Mouse (Mus musculus) midbrain, embryonic 15.5 days (tissue): Measurements from ENCODE around the gene Il21r. TPM values are rescaled to one million over a fixed set of nuclear protein-coding genes. Genes with fewer than 3 reads are reported as not detected.

Experiments
- ATAC-seq: fragments of 200-750 bp; cut with Nextera tagmentation; replicated peaks from 2 replicates; pipeline ENCODE4 v1.8.0; 2017; ENCODE audit warnings: moderate TSS enrichment
- H3K27ac ChIP-seq: fragments of 300-500 bp; sonication (generic); 2 replicates; pipeline ENCODE4 v1.5.1; 2015; ENCODE audit warnings: mild to moderate bottlenecking, inconsistent platforms
- H3K27me3 ChIP-seq: fragments of 300-500 bp; sonication (generic); replicated peaks from 2 replicates; pipeline ENCODE4 v1.6.1; 2015; ENCODE audit warnings: inconsistent platforms
- H3K36me3 ChIP-seq: fragments of 300-500 bp; sonication (generic); replicated peaks from 2 replicates; pipeline ENCODE4 v1.6.1; 2015; ENCODE audit warnings: inconsistent platforms
- H3K4me1 ChIP-seq: fragments of 300-500 bp; sonication (generic); 2 replicates; pipeline ENCODE4 v1.6.1; 2015; ENCODE audit warnings: inconsistent platforms
- H3K4me2 ChIP-seq: fragments of 300-500 bp; sonication (generic); 2 replicates; pipeline ENCODE4 v1.6.1; 2015; ENCODE audit warnings: inconsistent platforms, mild to moderate bottlenecking, moderate library complexity
- H3K4me3 ChIP-seq: fragments of 300-500 bp; sonication (generic); 2 replicates; pipeline ENCODE4 v1.5.1; 2015; ENCODE audit warnings: mild to moderate bottlenecking, inconsistent platforms
- H3K9ac ChIP-seq: fragments of 300-500 bp; sonication (generic); 2 replicates; pipeline ENCODE4 v1.6.1; 2015; ENCODE audit warnings: mild to moderate bottlenecking, inconsistent platforms
- H3K9me3 ChIP-seq: fragments of 300-500 bp; sonication (generic); 2 replicates; pipeline ENCODE4 v1.6.1; 2016; ENCODE audit warnings: inconsistent platforms
- WGBS: fragments of 180-500 bp; shearing (Covaris S2); methylation state at CpG from one replicate; pipeline ENCODE4 v1.1.7; 2015; ENCODE audit warnings: mixed read lengths; 5-methylcytosine and 5-hydroxymethylcytosine counted together
- polyA plus RNA-seq: library from polyadenylated mRNA; unstranded; fragments of >200 nt; fragmentation: Nextera tagmentation; extraction: Ambion mirVana; gene quantifications from 2 replicates; pipeline ENCODE4 v1.2.1, GENCODE M21; 2015

Gene Il21r
- polyA plus RNA-seq, 1 experiment from 2014 or later = 0.39 TPM

- H3K9me3 ChIP-seq = no peaks in the 10 kb centered on the region
- WGBS = 74% methylated on average over 6 of the region's 6 CpGs
- no peak overlapping the region for H3K4me3 ChIP-seq
- peaks cover 5% of the 10 kb centered on the region for H3K4me1 ChIP-seq
- H3K36me3 ChIP-seq = peaks cover 17% of the 10 kb centered on the region
- H3K9ac ChIP-seq = no peak overlapping the region
- no peak overlapping the region for H3K4me2 ChIP-seq
- no peaks in the 10 kb centered on the region for H3K27me3 ChIP-seq
- ATAC-seq = peak; percentile 28; the same call in 1 of the 2 replicates
- 0 out of 2 replicates have a peak overlapping the region, but pooled peaks have one; percentile 65 for H3K27ac ChIP-seq
These were observed 35.1 kb downstream of the Il21r start for GRCm38 (mm10) chr7:125638376-125638775.

- peak; percentile 75 for ATAC-seq
- Histone ChIP-seq H3K36me3 (peaks cover 23% of the 10 kb centered on the region), H3K4me2 (no peak overlapping the region), H3K9ac (peak overlapping the region; percentile 26; the same call in 1 of the 2 replicates), H3K27me3 (no peaks in the 10 kb centered on the region), H3K4me3 (no peak overlapping the region), H3K27ac (peak overlapping the region; percentile 65), H3K4me1 (peaks cover 5% of the 10 kb centered on the region), H3K9me3 (no peaks in the 10 kb centered on the region)
- 35% methylated on average over 9 of the region's 9 CpGs for WGBS
These were observed 35.7 kb downstream of the Il21r start for GRCm38 (mm10) chr7:125638870-125639386.

- H3K27me3 ChIP-seq = no peaks in the 10 kb centered on the region
- H3K4me2 ChIP-seq = no peak overlapping the region
- H3K4me3 ChIP-seq = no peak overlapping the region
- 89% methylated on average over 6 of the region's 6 CpGs for WGBS
- no peaks in the 10 kb centered on the region for H3K9me3 ChIP-seq
- peaks cover 5% of the 10 kb centered on the region for H3K4me1 ChIP-seq
- H3K9ac ChIP-seq = no peak overlapping the region
- no peak for ATAC-seq
- H3K27ac ChIP-seq = no peak overlapping the region
- peaks cover 64% of the 10 kb centered on the region for H3K36me3 ChIP-seq
These were observed 40.7 kb downstream of the Il21r start for GRCm38 (mm10) chr7:125643880-125644279.

GRCm38 (mm10) chr7:125645413-125645812, 42.2 kb downstream of the Il21r start:
- no peak for ATAC-seq
- Histone ChIP-seq H3K4me1 (no peaks in the 10 kb centered on the region), H3K27ac (no peak overlapping the region), H3K4me2 (no peak overlapping the region), H3K27me3 (no peaks in the 10 kb centered on the region), H3K9me3 (no peaks in the 10 kb centered on the region), H3K4me3 (no peak overlapping the region), H3K9ac (no peak overlapping the region), H3K36me3 (peaks cover 76% of the 10 kb centered on the region)
- 85% methylated on average over 7 of the region's 7 CpGs for WGBS

- 97% methylated on average over 1 of the region's 1 CpGs for WGBS
- no peak overlapping the region for H3K9ac ChIP-seq
- H3K36me3 ChIP-seq = peaks cover 77% of the 10 kb centered on the region
- no peaks in the 10 kb centered on the region for H3K4me1 ChIP-seq
- H3K4me2 ChIP-seq = no peak overlapping the region
- H3K9me3 ChIP-seq = no peaks in the 10 kb centered on the region
- H3K4me3 ChIP-seq = no peak overlapping the region
- no peaks in the 10 kb centered on the region for H3K27me3 ChIP-seq
- no peak overlapping the region for H3K27ac ChIP-seq
- no peak for ATAC-seq
These were observed 45.8 kb downstream of the Il21r start for GRCm38 (mm10) chr7:125649013-125649412.

GRCm38 (mm10) chr7:125657511-125657910, 54.3 kb downstream of the Il21r start:
- Histone ChIP-seq H3K27ac (no peak overlapping the region), H3K4me2 (no peak overlapping the region), H3K36me3 (peaks cover 60% of the 10 kb centered on the region), H3K9ac (no peak overlapping the region), H3K9me3 (no peaks in the 10 kb centered on the region), H3K27me3 (no peaks in the 10 kb centered on the region), H3K4me1 (no peaks in the 10 kb centered on the region), H3K4me3 (no peak overlapping the region)
- ATAC-seq = no peak
- WGBS = 96% methylated on average over 6 of the region's 6 CpGs

- no peaks in the 10 kb centered on the region for H3K4me1 ChIP-seq
- no peaks in the 10 kb centered on the region for H3K9me3 ChIP-seq
- ATAC-seq = no peak
- peaks cover 50% of the 10 kb centered on the region for H3K36me3 ChIP-seq
- no peak overlapping the region for H3K4me3 ChIP-seq
- no peak overlapping the region for H3K27ac ChIP-seq
- no peak overlapping the region for H3K9ac ChIP-seq
- 84% methylated on average over 3 of the region's 3 CpGs for WGBS
- H3K4me2 ChIP-seq = no peak overlapping the region
- no peaks in the 10 kb centered on the region for H3K27me3 ChIP-seq
These were observed 60.4 kb downstream of the Il21r start for GRCm38 (mm10) chr7:125663654-125664053.

- WGBS = 98% methylated on average over 6 of the region's 6 CpGs
- H3K27ac ChIP-seq = no peak overlapping the region
- H3K27me3 ChIP-seq = no peaks in the 10 kb centered on the region
- H3K36me3 ChIP-seq = peaks cover 79% of the 10 kb centered on the region
- no peaks in the 10 kb centered on the region for H3K9me3 ChIP-seq
- no peak overlapping the region for H3K4me2 ChIP-seq
- ATAC-seq = no peak
- H3K4me1 ChIP-seq = no peaks in the 10 kb centered on the region
- H3K4me3 ChIP-seq = no peak overlapping the region
- H3K9ac ChIP-seq = no peak overlapping the region
These were observed 67.6 kb downstream of the Il21r start for GRCm38 (mm10) chr7:125670865-125671264.

GRCm38 (mm10) chr7:125671396-125671795, 68.2 kb downstream of the Il21r start:
- H3K9ac ChIP-seq = no peak overlapping the region
- WGBS = 96% methylated on average over 8 of the region's 8 CpGs
- H3K27ac ChIP-seq = no peak overlapping the region
- no peak overlapping the region for H3K4me2 ChIP-seq
- H3K4me1 ChIP-seq = no peaks in the 10 kb centered on the region
- ATAC-seq = no peak
- no peaks in the 10 kb centered on the region for H3K9me3 ChIP-seq
- H3K4me3 ChIP-seq = no peak overlapping the region
- peaks cover 83% of the 10 kb centered on the region for H3K36me3 ChIP-seq
- H3K27me3 ChIP-seq = no peaks in the 10 kb centered on the region

- Histone ChIP-seq H3K9ac (no peak overlapping the region), H3K27me3 (no peaks in the 10 kb centered on the region), H3K4me1 (no peaks in the 10 kb centered on the region), H3K9me3 (no peaks in the 10 kb centered on the region), H3K4me2 (no peak overlapping the region), H3K4me3 (no peak overlapping the region), H3K27ac (no peak overlapping the region), H3K36me3 (peaks cover 85% of the 10 kb centered on the region)
- no peak for ATAC-seq
- 92% methylated on average over 2 of the region's 2 CpGs for WGBS
These were observed 71.7 kb downstream of the Il21r start for GRCm38 (mm10) chr7:125674916-125675315.

GRCm38 (mm10) chr7:125678756-125679155, 75.5 kb downstream of the Il21r start:
- WGBS = 52% methylated on average over 8 of the region's 8 CpGs
- no peak overlapping the region for H3K9ac ChIP-seq
- peaks cover 62% of the 10 kb centered on the region for H3K36me3 ChIP-seq
- H3K27ac ChIP-seq = no peak overlapping the region
- H3K4me3 ChIP-seq = no peak overlapping the region
- H3K27me3 ChIP-seq = no peaks in the 10 kb centered on the region
- no peaks in the 10 kb centered on the region for H3K4me1 ChIP-seq
- no peak overlapping the region for H3K4me2 ChIP-seq
- H3K9me3 ChIP-seq = no peaks in the 10 kb centered on the region
- no peak for ATAC-seq

GRCm38 (mm10) chr7:125679936-125680335, 76.7 kb downstream of the Il21r start:
- no peaks in the 10 kb centered on the region for H3K27me3 ChIP-seq
- no peaks in the 10 kb centered on the region for H3K4me1 ChIP-seq
- H3K27ac ChIP-seq = no peak overlapping the region
- no peak overlapping the region for H3K4me3 ChIP-seq
- WGBS = 50% methylated on average over 9 of the region's 9 CpGs
- no peaks in the 10 kb centered on the region for H3K9me3 ChIP-seq
- H3K4me2 ChIP-seq = no peak overlapping the region
- ATAC-seq = no peak
- no peak overlapping the region for H3K9ac ChIP-seq
- peaks cover 52% of the 10 kb centered on the region; the same call in 1 of the 2 replicates for H3K36me3 ChIP-seq
